Mouse (Mus musculus): ENCODE measurements at regions not wholly inside any gene's neighbourhood (a gene's known extent, or its start where the extent isn't known, plus 50 kb on each side); places are given as distances from the start of the nearest gene placed in this dataset.

DNA sequence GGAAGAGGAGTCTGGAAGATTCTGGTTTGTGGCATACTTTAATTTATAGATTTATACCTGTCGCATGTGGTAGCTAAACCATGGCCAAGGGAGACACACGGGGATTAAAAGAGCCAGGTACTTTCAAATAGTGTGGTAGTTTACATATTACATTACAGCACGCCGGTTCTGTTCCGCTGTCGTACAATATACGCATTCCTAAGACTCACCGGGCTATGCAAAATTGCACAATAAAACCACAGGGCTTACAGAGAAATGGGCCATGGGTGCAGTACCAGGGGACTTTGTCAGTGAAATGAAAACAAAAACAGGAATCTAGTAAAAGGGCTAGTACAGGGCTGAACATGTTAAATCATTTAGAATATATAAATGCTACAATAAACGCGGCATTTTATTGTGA, 100.6 kb downstream of the Tmem30b start:
- DNase-seq, result peak; percentile 46

- DNase-seq, result no peak
Measured at GRCm38 (mm10) chr12:73445128-73445527, 101.1 kb downstream of the Tmem30b start.

GRCm38 (mm10) chr12:73441326-73441725, 104.9 kb downstream of the Tmem30b start:
- peak; percentile 41 for DNase-seq

DNA sequence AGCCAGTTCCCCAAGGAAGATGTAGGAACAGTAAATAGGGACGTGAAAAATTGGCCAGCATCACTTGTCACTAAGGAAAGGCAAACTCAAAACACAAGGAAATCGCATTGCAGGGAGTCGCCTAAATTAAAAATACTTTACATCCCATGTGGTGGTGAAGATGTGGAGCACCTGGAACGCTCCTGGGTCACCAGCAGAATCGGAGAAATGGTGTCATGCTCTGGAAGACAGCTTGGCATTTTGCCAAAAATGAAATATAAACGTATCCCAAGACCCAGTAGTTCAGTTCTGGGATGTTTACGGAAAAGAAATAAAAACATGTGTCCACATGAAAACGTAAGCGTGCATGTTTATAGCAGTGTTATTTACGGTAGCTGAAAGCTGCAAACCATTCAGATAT, 111.5 kb downstream of the Tmem30b start:
- no peak for DNase-seq

GRCm38 (mm10) chr12:73432546-73432945, 113.6 kb downstream of the Tmem30b start:
- DNase-seq, result no peak

DNA sequence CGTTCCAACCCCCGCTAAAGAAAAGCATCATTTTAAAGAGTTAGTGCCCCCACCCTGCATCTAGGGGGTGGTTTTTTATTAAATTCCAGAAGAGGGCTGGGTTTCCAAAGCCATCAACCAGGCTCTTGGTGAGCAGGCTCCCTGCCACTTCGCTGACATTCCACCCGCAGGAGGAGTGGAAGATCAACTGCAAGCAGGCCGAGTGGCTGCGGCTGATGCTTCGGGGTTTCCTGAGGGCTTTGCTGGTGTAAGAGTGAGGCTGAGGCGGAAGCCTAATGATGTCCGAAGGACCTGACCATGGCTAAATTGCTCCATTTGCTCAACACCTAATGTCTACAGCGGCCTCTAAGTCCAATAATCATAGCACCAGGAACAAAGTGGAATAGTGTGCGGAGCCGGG, 118.0 kb downstream of the Tmem30b start:
- DNase-seq, result no peak

DNA sequence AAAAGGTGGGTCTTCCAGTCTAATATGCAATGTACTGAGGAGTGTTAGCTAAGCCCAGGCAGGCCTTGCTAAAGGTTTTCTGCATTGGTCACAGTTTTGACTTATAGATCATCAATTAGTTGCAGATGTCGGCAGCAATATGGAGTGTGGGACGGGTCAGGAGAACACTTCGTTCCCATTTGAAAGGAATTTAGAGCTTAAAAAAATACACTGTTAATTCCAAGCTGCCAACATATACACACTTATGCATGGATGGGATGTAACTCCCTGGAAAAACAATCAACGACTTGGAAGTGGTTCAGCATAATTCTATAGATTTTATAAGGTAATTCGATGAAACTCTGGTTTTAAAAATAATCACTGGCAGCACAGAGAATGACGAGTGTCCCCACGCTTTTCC, 121.4 kb downstream of the Tmem30b start:
- DNase-seq, result no peak

- no peak for DNase-seq
Measured at GRCm38 (mm10) chr12:73417101-73417500, 129.1 kb downstream of the Tmem30b start.

DNA sequence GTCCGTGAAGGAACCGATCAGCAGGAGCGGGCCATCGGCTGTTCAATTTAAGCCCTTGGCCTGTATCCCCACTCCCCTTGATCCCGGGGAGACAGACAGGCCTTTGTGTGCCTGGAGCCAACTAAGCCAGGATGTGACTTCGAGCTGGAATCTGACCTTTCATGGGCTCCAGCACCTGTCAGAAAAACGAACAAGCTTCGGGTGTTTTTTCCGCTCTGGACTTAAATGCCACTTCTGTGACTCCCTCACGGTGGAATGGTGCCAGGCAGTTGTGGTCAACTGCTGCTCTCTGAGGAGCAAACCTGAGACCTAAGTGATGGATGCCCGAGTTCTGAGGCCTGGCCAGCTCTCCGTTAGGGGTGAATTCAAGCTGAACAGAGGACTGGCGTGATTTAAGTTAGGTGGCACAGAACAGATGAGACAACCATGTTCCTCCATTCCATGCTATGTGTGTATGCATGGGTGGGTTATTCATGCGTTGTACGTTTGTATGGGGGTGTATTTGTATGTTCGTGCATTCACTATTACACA, 129.8 kb downstream of the Tmem30b start:
- DNase-seq, result no peak

GRCm38 (mm10) chr12:73415856-73416366, 129.3 kb downstream of the Slc38a6 start:
- DNase-seq, result no peak

GRCm38 (mm10) chr12:73413439-73414196, 127.0 kb downstream of the Slc38a6 start:
- no peak for DNase-seq

DNA sequence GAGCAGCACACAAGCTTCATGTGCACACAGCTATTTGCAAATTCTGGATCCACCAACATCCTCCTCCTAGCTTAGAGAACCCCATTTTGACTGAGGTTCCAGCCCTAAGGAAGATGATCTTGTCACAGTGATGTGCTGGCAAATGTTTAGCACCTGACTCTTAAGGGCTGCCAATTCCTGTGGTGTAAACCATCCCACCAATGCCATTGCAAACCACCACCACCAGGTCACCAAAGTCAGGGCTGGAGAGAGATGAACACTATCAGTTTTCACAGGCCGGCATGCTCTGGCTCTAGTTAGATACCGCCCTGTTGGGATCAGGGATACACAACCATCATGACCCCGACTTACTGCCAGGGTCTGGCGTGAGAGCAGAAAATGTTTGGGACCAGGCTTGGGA, 125.9 kb downstream of the Slc38a6 start:
- no peak for DNase-seq

DNA sequence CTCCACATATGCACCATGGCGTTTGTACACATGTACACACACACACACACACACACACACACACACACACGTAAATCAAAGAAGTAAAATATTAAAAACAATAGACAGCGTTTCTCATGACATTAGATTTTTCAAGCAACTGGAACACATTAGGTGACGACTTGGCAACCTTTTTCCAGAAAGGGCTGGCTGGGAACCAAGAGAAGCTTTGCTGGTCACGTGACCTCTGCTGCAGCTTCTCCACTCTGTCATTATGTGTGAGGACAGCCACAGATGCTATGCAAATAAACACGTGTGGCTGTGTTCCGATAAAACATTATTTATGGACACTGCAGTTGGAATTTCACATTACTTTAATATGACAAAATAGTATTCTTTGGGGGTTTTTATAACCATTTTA, 124.3 kb downstream of the Slc38a6 start:
- DNase-seq, result no peak

DNA sequence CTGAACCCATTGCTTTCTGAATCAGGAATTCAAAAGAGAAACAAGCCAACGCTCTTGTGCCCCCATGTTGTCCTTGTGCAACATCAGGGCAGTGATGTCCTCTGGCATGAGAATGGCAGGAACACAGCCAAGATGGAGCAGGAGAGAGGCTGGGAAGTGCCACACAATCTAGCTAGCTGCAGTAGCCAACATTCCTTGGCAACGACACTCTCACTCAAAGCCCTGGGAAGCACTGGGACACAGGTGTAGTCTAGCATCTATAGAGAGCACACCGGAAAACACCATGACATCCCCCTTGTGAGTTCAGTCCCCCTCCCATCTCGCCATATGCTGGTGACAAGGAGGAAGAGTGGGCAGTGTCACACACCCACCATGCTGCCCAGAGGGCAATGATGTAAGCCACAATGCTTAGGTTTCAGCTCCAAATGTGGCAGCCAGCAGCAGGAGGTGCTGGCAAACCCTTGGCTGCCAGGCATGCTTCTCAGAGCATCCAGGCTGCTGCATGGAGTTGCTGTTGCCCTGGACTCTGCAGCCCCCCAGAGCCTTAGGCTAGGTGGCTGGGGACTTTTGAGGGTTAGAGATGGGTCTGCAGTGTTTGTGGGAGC, 123.0 kb downstream of the Slc38a6 start:
- DNase-seq, result no peak

GRCm38 (mm10) chr12:73408614-73409013, 122.0 kb downstream of the Slc38a6 start:
- DNase-seq, result peak; percentile 63

DNA sequence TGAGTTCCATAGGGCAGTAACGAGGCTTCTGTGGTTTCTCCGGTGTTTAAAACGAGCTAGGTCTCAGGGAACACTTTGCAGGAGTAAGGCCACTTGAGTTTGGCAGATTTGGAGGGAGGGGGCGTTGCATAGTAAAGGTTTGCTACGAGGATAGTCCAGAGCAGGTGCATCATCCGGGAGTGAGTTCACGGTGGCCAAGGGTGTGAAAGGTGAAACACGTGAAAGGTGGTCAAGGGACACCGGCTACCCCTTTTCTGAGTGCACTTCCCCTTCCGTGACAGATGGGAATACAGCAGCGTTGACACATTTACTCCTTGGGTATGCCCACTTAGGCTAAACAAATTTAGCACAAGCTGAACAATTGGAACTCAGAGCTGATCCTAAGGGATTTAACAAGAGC, 121.6 kb downstream of the Slc38a6 start:
- no peak for DNase-seq

- no peak for DNase-seq
Measured at GRCm38 (mm10) chr12:73406556-73407087, 120.0 kb downstream of the Slc38a6 start.

- DNase-seq, result no peak
Measured at GRCm38 (mm10) chr12:73405583-73405982, 119.0 kb downstream of the Slc38a6 start.

- no peak for DNase-seq
Measured at GRCm38 (mm10) chr12:73405106-73405505, 118.5 kb downstream of the Slc38a6 start.

DNA sequence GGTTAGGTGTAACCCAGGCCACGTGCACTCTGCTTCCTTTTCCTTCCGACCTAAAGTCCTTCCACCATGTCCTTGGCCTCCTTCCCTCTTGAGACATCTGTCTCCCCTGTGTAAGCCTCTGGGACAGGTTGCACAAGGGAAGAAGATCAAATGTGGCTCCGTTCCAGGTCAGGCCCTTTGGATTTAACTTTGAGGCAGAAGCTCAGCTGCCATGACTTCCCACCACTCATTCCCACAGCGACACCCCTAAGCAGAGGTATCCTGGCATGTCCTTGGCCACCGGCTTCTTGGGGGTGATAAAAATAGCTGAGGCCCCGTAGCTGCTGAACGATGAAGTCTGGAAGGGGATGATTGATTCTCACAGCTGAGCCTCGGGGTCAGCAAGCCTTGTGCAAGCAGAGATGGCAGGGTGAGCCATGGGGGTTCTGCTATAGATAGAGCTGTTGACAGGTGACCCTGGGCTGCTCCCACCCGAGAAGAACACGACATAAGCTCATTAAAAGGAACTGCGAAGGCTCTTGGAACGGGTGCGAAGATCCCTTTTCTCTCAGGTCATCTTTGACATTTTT, 117.4 kb downstream of the Slc38a6 start:
- no peak for DNase-seq
